Mouse (Mus musculus): ENCODE results near the gene Rab9b.

The Rab9b gene

DNA sequence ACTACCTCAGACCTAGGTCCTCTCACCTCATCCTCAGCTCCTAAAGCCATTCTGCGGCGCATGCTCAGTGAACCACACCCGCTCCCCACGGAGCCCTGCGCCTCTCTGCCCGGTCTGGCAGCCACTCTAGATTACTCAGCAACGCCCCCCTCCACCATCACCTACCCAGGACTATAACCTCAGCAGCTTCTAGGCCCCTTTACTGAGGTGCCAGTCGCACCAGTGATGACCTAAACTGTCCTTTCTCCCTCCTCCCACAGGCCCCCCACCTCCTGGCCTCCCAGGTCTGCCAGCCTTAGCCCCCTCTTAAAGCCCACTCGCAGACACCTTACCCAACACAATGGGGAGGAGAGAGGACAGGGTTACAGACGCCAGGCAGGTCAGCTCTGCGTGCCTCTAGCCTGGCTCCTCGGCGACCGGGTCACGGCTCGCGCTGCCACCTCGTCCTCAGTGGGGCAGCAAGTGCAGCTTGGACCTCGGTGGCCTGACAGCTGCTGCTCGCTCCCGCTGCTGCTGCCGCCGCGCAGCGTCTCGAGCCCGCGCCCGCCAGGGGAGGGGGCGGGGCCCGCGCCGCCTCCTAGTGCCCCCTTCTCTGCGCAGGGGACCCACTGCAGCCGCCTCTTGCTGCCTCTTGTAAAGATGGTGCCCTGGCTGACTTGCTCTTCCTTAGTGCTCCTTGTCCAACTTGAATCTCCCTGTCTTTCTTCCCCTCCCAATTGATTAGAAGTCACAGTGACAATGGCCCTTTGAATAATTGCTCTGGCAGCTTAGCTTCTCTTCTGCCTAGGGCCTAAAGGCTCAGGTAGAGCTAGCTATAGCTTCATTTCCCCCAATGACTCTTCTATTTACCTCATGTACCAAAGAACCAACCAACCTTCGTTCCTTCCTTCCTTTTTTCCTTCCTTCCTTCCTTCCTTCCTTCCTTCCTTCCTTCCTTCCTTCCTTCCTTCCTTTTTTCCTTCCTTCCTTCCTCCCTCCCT lies at the start of gene Rab9b:
Gene Rab9b, minus strand, starts transcription at position 695 of the 980 bp plus-strand sequence.
- DNase-seq (ENCODE audit: extremely low read depth, low read depth, low spot score), result no peak

DNA sequence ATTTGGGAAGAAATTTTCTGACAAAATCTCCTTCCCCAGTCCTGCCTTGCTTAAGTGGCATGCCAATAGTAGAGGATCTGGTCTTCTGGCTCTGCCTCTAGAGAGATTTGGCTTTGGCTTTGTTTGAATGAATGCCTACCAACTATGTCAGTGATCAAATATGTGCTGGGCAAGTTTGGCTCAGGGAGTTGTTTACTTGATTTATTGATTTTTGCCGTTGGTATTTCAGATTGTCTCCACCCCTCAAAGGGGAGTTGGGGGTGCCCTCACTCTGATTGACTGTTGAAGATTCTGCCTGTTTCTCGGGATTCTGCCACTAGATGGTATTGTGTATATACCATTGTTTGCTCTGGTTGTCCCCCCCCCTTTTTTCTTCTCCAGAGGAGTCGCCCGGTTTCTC lies 35.8 kb upstream of the Rab9b start:
- no peak for DNase-seq (ENCODE audit: extremely low read depth, low read depth, low spot score)

DNA sequence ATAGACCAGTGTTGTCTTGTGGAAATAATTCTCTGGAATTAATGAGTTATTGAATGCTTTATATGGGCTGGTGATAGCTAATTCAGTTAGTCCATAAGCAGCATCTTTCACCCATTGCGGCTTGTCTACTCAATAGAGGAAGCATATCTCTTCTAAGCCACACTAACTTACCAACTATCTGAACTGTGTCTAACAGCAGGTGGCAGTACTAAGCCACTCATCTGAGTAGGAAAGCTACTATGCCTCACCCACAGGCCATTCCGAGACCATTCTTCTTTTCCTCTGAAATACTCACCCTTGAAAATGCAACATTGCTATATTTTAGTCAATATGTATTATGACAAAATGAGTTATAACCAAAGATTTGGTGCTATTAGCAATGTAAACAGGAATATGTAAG lies 27.2 kb upstream of the Rab9b start:
- no peak for DNase-seq (ENCODE audit: extremely low read depth, low read depth, low spot score)

DNA sequence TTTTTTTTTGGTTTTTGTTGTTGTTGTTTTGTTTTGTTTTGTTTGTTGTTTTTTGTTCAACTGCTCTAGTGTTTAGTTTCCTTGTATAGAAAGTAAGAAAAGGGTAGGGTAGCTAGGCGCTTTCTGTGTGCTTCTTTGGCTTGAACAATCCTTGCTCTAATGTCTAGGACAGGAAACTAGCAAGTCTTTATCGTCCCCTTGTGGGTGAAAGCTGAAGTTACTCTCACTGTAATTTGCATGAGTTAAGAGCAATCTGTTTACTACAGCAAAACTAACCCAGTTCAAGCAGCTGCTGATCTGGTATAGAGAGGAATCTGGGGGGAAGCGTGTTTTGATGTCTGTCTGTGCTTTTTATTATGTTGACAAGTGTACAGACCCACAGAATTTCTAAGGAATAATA lies 18.3 kb downstream of the Rab9b start:
- DNase-seq (ENCODE audit: extremely low read depth, low read depth, low spot score), result no peak

DNA sequence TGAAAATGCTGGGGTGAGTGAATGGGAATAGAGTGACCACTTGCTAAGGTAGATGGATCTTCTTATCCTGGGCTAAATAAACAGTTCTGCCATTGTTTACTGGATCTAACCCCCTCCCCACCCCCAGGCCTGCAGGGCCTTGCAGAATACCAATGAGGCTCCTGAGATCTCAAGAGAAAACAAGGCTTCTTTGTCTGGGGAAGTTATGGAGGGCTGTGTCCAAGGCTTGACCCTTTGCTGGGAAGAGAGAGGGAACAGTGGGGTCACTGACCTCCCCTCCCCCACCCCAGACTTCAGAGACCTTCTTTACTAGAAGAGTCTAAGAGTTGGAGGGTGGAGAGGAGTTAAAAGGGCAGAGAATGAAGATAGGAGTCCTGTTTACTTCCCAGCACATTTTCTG lies 39.9 kb downstream of the Rab9b start:
- DNase-seq (ENCODE audit: extremely low read depth, low read depth, low spot score), result no peak

DNA sequence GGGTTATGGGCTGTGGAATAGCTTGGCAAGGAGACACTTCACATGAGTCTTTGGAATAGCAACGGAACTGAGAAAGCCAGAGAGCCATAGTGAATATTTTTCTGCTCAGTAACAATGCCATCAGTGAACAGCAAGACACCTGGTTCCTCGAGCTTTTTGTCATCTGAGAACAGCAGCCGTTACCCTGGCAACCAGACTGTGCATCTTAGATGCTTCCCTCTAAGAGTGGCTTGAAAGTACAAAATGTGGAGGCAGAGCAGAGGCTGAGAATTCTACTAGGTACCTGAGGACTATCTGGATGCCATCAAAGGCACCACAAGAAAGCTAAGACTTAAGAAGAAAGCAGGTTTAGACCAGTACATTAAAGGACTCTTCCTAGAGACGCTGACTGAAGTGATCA lies 43.5 kb downstream of the Rab9b start:
- DNase-seq (ENCODE audit: extremely low read depth, low read depth, low spot score), result no peak

DNA sequence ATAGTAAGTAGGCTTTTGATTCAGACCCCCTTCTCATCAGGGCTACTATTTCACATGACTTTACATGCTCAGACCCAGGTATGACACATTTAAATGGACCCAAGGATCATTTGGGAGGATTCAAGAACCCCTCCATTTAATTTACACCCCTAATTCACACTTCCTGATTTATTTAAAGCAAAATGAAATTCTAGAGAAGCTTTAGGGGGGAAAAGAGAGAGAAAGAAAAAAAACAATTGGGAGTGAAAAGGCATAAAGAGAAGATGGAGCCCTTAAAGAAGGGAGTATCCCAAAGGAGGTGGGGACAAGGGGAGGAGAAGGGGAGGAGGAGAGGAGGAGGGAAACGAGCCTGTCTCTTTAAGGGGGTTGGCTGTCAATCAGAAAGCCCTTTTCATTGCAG lies 46.2 kb downstream of the Rab9b start, which contains the start of gene Plp1:
Gene Plp1, plus strand, starts transcription at position 301 of the 400 bp plus-strand sequence.
- no peak for DNase-seq (ENCODE audit: extremely low read depth, low read depth, low spot score)

DNA sequence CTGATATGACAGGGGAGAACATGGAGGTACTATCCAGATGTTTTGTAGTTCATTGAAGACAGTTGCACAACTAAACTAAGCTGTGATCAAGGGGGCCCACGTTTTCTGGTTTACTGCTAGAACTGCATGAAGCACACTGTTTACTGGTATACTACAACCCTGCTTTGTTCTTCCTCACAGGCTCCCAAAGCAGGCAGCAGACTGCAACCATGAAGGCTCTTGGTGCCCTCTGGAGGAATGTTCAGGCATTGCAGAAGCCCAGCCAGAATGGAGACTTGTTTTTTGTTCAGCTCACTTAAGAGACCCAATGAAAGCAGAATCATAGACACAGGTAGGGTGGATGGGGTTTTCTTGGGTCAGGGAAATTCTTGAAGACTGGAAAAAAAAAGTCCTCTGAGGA lies 48.3 kb downstream of the Rab9b start:
- no peak for DNase-seq (ENCODE audit: extremely low read depth, low read depth, low spot score)

DNA sequence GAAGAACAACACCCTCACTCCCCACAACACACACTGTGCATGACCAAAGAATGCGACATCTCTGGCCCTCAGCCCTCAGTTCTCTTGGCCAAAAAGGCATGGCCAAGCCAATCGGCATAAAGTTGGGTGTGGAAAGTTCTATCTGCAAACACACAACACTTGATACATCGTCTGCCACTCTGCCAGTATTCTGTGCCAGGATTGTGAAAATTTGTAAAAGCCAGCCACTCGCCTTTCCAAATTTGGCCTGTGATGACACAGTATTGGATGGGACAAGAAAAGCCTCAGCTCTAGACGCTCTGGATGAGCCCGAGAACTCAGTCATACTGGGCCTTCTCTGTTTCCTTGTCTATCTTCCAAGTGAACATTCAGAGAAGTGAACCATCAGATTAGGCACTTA lies 48.8 kb downstream of the Rab9b start:
- DNase-seq (ENCODE audit: extremely low read depth, low read depth, low spot score), result no peak
